Mouse (Mus musculus) brain, embryonic 18.5 days (tissue): ENCODE results near the gene Tomm34.
A peak's percentile ranks its signal among the peaks of the same experiment; 100 is the strongest.

Experiments
- DNase-seq: peaks from one replicate; pipeline ENCODE4 v3.0.0-alpha.2; 2012; ENCODE audit warnings: low read depth, low spot score

The Tomm34 gene

GRCm38 (mm10) chr2:164070765-164071436, at the start of gene Tomm34:
TSS of gene Tomm34 (minus strand) at chr2:164071169.
- DNase-seq, result peak; percentile 78

- no peak for DNase-seq
Observed at GRCm38 (mm10) chr2:164119503-164119902, 48.5 kb upstream of the Tomm34 start.

- DNase-seq, result no peak
Observed at GRCm38 (mm10) chr2:164115531-164115930, 44.6 kb upstream of the Tomm34 start.

- DNase-seq, result no peak
Observed at GRCm38 (mm10) chr2:164114051-164114450, 43.1 kb upstream of the Tomm34 start.

GRCm38 (mm10) chr2:164111546-164111945, 40.6 kb upstream of the Tomm34 start:
- DNase-seq, result no peak

GRCm38 (mm10) chr2:164108501-164108900, 37.5 kb upstream of the Tomm34 start:
- DNase-seq, result no peak

- DNase-seq, result no peak
Observed at GRCm38 (mm10) chr2:164107125-164107874, 36.3 kb upstream of the Tomm34 start.

- DNase-seq, result no peak
Observed at GRCm38 (mm10) chr2:164106287-164107035, 35.5 kb upstream of the Tomm34 start.

GRCm38 (mm10) chr2:164103501-164103900, 32.5 kb upstream of the Tomm34 start:
- peak; percentile 36 for DNase-seq

- DNase-seq, result no peak
Observed at GRCm38 (mm10) chr2:164102366-164102765, 31.4 kb upstream of the Tomm34 start.

GRCm38 (mm10) chr2:164101936-164102335, 31.0 kb upstream of the Tomm34 start:
- DNase-seq, result no peak

GRCm38 (mm10) chr2:164098603-164099250, 27.8 kb upstream of the Tomm34 start:
- no peak for DNase-seq

GRCm38 (mm10) chr2:164094152-164094551, 23.2 kb upstream of the Tomm34 start:
- DNase-seq, result no peak

- DNase-seq, result no peak
Observed at GRCm38 (mm10) chr2:164089508-164089907, 18.5 kb upstream of the Tomm34 start.

GRCm38 (mm10) chr2:164087416-164088017, 16.5 kb upstream of the Tomm34 start:
- DNase-seq, result no peak

GRCm38 (mm10) chr2:164084342-164084700, 13.4 kb upstream of the Tomm34 start:
- no peak for DNase-seq

GRCm38 (mm10) chr2:164083609-164084341, 12.8 kb upstream of the Tomm34 start:
- DNase-seq, result no peak

GRCm38 (mm10) chr2:164082175-164082574, 11.2 kb upstream of the Tomm34 start:
- DNase-seq, result no peak

- no peak for DNase-seq
Observed at GRCm38 (mm10) chr2:164081577-164081976, 10.6 kb upstream of the Tomm34 start.

- DNase-seq, result no peak
Observed at GRCm38 (mm10) chr2:164079488-164079887, 8.5 kb upstream of the Tomm34 start.

- no peak for DNase-seq
Observed at GRCm38 (mm10) chr2:164077875-164078274, 6.9 kb upstream of the Tomm34 start.
